Mouse (Mus musculus) layer of hippocampus, adult 11-12 months (tissue): ENCODE measurements around the gene Celsr2.

Experiments used
- DNase-seq: peaks from one replicate; pipeline ENCODE4 v3.0.0; 2022; ENCODE audit warnings: low spot score

Celsr2 gene

DNA sequence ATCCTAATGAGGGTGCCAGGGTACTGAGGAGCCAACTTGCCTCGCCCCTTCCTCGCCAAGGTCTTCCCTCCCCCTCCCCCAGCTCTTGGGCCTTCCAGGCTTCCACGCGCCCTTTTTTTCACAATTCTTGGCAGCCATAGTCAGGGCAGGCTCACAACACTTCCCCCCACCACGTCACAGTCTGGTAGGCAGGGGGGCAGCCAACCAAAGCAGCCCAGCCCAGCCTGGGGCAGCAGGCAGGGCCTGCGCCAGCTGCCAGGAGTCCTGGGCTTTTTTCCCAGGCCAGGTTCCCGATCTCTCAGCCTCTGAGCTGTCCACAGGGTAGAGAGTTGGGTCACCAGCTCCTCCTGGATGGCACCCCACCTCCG, 3.6 kb downstream of the Celsr2 start:
- DNase-seq = peak; percentile 59

DNA sequence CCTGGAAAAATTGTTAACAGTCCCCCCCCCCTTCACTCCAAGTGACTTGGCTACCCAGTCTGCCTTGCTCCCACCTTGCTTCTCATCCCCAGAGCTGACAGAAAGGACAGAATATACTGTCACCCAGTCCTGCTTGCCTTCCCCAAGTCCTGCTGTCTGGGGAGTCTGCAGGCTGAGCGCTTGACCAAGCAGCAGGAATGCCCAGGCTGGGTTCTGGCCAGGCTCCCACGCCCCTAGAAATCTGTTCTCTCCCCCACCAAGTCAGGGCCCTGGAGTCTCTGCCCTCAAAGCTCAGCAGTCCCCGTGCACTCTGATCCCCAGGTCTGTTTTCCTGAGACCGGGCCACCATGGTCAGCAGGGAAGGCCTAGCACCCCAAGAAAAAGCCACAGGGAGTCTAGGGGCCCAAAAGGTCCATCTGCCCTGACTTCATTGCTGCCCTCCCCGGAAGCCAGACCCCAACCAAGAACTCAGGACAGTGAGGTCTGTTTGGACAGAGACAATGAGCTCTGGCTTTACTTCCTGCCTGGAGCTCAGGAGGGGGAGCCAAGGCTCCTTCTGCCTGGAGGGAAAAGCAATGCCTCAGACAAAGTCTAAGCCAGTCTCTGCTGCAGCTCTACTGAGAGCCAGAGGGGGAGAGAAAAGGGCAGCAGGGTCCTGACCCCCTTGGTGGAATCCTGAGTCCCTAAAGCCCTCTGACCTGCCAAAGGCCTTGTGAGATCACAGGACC, 4.2 kb downstream of the Celsr2 start:
- no peak for DNase-seq

DNA sequence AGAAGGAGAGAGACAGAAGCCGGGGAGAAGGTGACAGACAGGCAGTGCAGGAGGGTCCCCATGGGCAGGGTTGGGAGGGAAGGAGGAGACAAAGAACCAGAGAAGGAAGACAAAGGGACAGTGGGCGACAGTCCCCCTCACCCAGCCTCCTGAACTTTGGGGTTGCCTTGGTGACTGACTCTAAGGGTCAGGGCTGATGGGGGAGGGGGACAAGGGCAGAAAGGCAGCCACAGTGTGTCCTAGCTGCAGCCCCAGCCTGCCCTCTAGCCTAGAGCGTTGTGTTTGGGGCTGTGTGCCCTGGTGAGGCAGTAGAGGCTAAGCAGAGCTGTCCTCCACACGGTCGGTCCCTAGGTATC, 5.0 kb downstream of the Celsr2 start:
- no peak for DNase-seq

DNA sequence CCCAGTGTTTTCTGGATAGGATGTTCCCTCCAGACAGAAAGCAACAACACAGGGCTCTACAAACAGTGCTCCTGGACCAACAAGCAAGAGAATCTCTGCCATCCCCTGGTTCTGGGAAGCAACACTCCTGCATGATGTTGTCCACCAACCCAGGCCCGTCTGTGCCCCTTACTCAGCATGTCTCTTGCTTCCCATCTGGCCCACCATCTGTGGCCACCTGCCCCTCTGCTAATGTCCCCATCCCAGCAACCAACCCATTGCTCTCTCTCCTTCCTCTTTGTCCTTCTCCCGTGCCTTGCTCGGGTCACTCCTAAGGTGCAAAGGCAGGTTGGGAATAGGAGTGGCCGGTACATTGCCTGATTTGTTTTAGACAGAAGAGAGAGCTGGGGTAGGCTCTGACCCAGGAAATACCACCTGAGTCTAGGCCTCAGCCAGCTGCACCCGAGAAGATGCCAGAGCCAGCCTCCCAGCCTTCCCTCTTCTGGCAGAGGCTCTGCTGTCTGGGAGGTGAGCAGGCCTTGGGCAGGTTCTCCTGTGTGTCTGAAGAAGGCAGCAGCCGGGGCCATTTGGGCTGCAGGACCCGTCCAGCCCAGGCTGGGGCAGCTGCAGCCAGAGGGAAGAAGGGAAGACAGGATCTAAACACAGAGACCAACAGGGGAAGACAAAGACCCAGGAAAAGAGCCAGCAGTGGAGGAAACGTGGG, 5.5 kb downstream of the Celsr2 start:
- DNase-seq = no peak

DNA sequence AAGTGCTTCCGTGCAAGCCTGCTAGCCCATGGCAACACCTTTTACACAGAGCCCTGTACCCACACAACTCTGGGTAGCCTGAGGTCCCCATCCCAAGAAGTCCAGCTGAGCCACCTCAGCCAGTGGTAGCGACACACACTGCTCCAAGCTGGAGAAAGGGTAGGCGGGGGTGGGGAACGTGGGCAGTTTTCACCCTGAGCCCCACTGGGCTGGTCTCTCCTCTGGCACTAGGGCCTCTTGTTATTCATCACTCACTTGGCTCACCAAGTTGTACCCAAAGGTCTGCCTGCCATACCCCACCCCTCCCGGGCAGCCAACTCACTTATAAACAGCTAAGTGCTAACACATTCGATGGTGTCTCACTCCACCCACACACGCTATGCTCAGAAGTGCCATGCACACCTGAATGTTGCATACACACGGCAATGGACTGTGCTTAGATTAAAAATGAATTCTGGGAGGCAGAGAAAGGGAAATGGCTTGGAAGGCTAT, 6.8 kb downstream of the Celsr2 start:
- no peak for DNase-seq

DNA sequence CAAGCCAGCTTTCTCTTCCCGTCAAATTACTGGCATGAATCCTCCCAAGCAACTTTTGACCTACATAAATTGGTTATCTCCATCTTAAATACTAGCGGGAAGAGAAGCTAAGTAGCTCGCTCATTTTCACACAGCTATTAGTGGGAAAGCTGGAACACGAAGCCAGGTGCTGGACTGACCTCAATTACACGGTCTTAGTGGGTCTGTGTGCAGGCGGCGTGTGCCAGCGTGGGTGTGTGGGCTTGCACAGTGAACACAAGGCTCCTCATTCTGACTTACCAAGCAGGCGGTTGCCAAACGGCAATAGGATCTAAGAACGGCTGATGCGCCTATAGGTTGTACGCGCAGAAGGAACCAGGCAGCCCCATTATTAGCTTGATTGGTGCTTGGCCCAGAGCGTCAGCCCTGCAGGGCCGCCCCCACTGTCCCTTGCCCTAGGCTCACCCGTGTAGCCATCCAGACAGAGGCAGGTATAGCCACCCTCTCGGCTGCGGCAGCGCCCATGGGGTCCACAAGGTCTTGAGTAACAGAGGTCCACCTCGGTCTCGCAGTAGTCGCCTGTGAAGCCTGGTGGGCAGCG, 9.0 kb downstream of the Celsr2 start:
- peak; percentile 55 for DNase-seq

DNA sequence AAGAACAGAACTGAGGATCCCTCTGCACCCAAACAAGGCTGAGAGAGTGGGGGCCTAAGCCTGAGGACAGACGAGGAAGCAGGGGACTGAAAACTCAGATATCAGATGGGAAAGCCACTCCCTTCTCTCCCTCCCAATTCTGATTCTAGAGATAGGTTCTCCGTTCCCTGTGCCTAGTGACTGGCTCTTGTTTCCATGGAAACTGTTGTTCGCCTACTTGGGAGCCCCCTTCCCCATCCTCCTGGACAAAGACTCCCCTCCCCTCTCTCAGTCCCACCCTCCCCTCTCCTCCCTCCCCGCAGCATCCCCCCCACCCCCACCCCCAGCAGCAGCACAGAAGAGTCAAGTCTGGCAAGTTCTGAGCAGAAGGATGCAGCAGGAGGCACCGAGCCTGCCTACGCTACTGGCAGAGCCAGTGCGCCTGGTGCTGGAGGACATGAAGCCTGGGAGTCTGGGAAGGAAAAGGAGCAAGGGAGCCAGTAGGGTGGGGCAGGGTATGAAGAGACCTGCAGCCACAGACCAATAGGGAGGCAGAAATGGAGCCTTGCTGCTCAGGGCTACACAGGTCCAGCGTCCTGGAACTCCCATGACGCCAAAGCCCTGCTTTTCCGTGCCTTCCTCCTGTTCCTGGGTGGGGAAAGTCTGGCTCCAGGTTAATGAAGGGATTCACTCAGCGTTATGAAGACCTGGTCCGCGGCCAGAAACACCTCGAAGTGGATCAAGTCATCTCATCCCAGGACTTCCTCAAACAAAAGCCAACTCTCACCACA, 9.6 kb downstream of the Celsr2 start:
- DNase-seq = peak; percentile 67

DNA sequence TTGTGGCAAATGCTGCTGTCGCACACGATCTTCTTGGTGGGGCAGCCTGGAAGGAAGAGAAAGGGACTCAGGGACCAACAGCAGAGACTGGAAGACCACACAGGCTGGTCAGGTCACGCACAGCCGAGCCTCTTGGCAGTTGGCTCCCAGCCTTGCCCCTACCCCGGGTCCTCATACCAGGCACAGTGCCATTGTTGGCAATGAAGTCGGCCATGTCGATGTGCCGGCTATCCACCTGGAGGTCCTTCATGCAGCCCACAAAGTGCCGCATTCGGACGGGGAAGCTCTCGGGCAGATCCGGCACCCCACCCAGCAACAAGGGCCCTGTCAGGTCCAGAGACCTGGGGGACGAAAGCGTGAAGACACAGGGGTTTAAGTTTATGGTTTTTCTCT, 12.8 kb downstream of the Celsr2 start:
- DNase-seq = no peak

DNA sequence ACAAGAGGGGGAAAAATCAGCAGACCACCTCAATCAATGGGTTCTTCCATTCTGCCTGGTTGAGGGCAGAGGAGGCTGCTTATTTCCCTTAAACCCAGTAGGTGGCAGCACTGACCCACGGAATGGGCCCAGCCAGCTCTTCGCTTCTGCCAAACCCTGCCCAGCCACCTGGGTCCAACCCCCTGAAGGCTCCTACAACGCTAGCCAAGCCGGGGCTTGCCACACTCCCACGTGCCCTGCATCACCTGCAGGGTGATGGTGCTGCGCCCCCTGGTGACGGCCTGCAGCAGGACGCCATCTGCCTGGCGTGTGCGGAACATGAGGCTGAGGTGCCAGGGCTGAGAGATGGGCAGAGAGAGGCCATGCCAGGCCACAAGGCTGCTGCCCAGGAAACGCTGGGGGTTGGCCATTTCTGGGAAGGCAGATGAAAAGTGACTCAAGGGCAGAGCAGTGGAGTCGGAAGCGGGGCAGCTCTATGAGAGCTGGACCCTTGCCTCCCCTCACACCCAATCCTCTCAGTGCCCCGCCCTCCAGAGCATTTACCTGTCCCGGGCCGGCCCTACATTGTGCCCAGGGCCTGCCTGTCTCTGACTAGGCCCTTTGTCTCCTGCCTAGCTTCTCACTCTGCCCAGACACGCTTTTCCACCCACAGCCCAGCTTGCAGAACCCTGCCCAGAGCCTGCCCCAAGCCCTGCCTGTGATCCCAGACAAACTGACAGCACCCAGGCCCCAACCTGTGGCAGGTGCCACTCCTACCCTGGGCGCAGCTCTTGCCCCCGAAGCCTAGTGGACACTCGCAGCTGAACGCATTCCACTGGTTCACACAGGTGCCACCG, 13.4 kb downstream of the Celsr2 start:
- DNase-seq = peak; percentile 85

DNA sequence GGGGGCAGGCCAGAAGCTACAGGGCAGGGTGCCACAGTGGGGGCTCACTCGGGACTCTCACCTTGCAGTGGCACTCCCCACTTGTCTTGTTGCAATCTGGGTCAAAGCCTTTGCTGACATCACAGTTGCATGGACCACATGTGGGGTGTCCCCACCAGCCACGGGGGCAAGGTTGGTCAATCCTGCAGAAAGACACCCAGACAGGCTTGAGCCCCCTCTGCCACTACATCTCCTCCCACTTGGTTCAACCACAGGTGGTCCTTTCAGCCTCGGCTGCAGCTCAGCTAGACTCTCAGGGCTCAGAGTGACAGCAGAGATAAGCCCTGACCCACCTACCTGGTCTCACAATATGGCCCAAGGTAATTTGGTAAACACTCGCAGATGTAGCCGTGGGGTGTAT, 14.9 kb downstream of the Celsr2 start:
- DNase-seq = no peak

DNA sequence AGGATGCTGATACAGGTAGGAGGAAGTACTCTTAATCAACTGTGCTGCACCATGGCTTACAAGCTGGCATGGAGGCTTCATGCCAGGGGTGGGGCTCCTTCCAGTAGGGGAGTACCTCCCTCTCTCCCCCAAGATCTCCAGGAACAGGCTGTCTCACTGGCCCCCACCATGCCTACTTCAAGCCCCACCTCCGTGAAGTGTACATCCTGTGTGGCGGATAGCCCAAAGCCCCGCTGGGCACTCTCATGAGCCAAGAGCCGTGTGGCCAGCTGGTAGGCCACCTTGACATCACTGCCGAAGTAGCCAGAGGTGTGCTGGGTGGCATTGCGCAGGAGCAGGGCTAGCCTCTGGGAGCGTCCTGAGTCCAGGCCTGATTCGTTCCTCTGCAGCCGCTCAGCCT, 17.1 kb downstream of the Celsr2 start:
- no peak for DNase-seq

DNA sequence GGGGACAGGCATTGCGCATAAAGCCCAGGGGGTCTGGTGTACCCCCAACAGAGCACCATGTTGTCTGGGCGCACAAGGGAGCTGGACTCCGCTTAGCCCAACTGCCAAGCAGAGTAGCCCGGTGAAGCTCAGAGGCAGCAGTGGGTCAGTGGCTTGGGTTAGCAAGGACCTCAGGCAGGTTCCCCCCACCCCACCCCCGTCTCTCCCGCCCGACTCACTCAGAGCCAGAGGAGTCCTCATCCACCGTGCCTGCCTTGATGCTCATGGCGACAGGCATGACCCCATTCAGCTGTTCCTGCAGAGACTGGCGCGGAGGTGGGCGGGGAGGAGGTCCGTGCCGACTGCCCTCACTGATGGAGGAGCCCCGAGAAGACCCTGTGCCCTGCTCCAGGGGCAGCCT, 22.6 kb downstream of the Celsr2 start:
- DNase-seq = no peak

DNA sequence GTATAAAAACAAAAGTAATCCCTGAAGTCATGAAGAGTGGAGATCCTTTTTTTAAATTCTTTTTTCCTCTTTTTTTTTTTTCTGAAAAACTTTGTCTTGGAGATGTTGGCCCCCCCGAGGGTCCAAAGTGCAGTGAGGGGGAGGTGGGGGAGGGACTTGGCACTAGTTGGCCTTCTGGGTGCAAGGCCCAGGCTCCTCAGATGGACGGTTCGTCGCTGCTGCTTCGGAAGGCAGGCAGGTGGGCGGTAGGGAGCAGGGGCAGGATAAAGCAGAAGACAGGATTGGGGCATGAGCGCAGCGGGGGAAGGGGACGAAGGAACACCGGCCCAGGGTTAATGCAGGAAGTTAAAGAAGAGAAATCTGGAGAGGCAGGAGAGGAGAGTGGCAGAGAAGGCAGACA, 23.1 kb downstream of the Celsr2 start:
- no peak for DNase-seq

DNA sequence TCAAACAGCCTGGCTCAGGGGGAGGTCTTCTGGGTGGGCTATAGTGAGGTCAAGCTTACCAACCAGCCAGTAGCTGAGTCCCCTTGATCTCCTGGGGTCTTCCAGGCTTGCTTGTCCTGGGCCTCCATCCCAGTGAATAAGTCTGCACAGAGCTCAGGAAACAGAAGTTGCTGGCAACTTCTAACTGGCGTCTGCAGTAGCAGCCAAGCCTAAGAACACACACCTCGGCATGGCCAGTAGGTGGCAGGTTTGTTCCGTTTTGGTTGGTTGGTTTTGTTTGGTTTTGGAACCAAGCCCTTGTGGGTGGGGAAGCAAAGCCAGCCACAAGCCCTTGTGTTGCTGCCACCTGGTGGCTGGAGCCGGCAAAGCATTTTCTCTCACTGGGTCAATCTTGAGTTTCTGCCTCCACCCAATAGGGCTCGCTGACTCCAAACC, 26.2 kb downstream of the Celsr2 start:
- DNase-seq = peak; percentile 98

DNA sequence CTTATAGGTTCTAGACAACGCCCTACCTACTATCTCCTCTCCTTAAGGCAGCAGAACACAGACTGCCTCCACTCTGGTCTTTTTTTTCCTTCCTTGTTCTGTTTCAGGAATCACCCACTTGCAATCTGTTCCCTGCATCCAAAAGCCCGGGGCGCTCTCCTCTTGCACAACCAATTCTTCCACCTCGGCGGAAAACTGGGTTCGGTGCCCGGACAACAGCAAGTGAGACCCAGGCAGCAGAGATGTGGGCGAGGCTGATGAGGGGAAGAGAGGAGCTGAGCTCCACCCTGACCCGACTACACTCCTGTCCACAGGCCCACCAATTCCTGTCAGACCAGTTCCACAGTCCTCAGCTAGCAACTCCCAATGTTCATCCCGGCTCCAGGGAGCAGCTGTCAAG, 29.2 kb downstream of the Celsr2 start:
- peak; percentile 79 for DNase-seq

DNA sequence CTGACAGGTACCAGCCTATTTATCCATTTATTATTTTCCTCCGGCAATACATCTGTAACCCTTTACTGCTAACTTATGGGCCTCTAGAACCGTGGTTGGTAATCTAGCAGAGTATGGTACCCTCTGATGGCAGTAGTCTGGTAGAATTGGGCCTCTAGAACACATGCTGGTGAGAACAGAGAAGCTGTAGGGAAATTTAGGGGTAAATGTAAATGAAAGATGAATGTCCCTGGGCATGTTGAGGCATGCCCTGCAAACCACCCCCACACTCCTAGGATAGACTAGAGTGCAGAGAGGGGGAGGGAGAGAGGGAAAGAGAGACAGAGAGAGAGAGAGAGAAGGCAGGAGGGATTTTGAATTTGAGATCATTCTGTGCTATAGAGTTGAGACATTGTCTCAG, 30.9 kb downstream of the Celsr2 start:
- no peak for DNase-seq

DNA sequence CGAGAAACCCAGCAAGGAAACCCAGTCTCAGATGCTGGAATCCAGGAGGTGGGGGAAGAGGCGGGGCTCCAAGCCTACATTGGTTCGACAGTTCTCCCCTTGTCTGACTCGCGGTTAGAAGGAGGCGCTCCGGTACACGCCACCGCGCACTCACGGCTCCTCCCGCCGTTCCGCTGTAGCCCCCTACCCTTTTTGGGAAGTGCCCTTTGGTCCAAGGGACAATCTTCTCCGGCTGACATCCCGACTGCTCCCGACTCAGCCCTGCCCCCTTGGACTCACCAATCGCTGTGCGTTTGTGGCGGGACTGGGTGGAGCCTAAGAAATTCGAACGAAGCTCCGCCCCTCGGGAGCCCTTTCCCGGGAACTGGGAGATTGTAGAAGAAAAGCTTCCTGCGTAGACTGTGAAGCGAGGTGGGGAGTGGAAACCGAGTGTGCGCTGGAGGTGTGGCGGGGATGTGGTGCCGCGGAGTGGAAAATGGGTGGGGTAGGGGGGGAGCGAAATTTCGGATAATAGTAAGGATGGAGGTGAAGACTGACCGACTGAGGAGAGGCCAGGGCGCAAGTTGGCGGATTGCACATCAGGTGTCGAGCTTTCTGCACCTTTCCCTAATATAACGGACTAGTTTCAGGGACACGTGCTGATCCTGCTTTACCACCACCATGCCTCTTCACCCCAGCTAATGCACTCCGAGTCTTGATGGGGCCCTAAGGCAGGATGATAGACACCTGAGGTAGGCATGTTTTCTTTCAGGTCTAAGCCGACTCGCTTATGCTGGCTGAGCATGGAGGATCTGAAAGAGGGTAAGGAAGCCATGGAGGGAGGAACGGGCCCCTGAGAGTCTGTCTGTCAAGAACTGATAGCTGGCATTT, 31.6 kb downstream of the Celsr2 start, which contains the start of gene Psrc1:
Gene Psrc1, plus strand, starts transcription at position 355 of the 870 bp plus-strand sequence.
- DNase-seq = peak; percentile 85

DNA sequence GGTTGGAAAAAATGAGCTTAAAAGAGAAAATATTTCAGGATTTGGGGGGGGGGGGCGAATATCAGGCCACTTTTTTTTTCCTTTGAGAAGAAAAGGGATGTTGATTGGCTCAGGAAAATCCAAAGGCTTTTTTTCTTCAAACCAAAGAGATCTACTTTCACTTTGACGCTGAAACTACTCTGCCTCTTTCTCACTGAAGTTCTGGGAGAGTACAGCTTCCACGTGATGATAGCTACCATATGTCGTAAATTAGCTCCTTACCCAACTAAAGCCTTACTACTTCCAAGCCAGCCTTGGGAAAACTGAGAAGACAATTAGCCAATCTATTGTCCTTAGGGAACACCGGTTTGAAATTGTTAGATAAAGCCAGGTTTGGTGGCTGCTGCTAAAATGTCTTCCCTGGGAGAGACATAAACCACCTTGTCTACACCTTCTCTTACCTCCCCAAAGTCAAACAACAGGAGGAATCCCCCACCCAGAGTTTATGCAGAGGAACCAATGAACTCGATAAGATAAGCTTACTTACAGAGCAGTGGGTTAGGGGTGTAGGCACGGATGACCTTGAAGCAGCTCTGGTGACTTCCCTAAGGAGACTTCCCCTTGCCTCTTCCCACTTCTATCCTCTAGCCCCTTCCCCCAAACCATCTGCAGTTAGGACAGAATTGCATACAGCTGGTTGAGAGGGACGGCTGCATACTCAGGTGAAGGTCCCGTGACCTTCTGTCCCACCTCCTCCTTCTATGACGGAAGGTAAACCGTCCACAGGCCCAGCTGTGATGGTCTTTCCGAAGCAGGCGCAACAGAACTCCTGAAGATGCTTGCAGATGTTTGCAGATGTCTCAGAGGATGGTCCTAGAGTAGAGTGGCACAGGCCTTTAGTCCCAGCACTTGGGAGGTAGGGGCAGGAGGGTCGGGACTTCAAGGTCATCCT, 33.1 kb downstream of the Celsr2 start:
- no peak for DNase-seq

DNA sequence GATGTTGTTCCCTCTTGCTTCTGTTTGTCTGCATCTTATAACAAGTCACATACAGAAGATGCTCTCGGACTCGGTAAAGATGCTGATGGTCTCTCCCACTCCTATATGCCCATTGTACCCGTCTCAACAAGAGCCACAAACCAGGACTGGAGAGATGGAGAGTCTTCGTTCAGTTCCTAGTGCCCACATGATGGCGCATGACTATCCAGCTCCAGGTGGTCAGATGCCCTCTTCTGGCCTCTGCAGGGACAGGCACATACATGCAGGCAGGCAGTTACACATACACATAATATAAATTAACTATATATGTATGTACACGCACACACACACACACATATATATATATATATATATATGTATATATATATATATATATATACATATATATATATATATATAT, 34.7 kb downstream of the Celsr2 start:
- no peak for DNase-seq
